Mouse (Mus musculus) macrophage (primary cell): ENCODE data around the gene Ube2cbp. TPM values are rescaled to one million over a fixed set of nuclear protein-coding genes. Genes with fewer than 3 reads are reported as not detected.

Experiments
- H3K27ac ChIP-seq: fragments of 350-480 bp; formaldehyde crosslinking; 2 replicates; pipeline ENCODE4 v1.9.0; 2021
- H3K36me3 ChIP-seq: fragments of 350-480 bp; formaldehyde crosslinking; 2 replicates; pipeline ENCODE4 v1.9.0; 2021; ENCODE audit errors: inconsistent target
- H3K4me3 ChIP-seq: fragments of 350-480 bp; formaldehyde crosslinking; 2 replicates; pipeline ENCODE4 v1.9.0; 2021; ENCODE audit errors: inconsistent target
- H3K79me2 ChIP-seq: fragments of 350-480 bp; formaldehyde crosslinking; 2 replicates; pipeline ENCODE4 v1.9.0; 2021; ENCODE audit errors: inconsistent target
- WGBS: methylation state at CpG from one replicate; pipeline ENCODE4 v1.1.7; 2026; ENCODE audit warnings: inconsistent platforms; ENCODE audit not compliant: missing documents; 5-methylcytosine and 5-hydroxymethylcytosine counted together
- polyA plus RNA-seq: library from polyadenylated mRNA; stranded (reverse); fragments of 250-400 nt; gene quantifications from 3 replicates; pipeline ENCODE4 v1.2.4, GENCODE M21; 2018; ENCODE audit warnings: inconsistent platforms

The Ube2cbp gene
- polyA plus RNA-seq, 1 experiment from 2014 or later: not detected

GRCm38 (mm10) chr9:86319516-86320140 lies 145.1 kb downstream of the Ube2cbp start:
- no peaks in the 10 kb centered on the region for H3K36me3 ChIP-seq
- WGBS: 88% methylated on average over 6 of the region's 6 CpGs
- no peaks in the 10 kb centered on the region for H3K79me2 ChIP-seq

DNA sequence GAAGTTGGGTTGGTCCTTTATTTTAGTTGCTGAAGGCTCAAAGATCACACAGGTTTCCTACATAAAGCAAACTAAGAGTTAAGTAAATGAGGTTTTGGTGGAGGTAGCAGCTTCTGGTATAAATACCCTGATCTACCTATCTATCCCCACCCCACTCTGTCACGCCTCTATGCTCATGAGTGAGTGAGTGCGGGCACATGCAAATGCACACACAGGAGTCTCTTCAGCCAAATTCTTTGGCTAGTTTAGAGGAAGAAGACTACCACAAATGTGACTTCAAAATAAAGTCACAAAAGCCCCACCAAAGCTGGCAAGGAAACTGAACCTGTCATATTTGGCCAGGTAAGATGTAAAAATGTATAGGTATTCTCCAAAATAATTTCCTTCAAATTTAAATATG lies 149.1 kb downstream of the Ube2cbp start:
- WGBS: 91% methylated on average over 2 of the region's 2 CpGs
- no peak overlapping the region for H3K4me3 ChIP-seq
- H3K27ac ChIP-seq: no peak overlapping the region
- no peaks in the 10 kb centered on the region for H3K36me3 ChIP-seq
- no peaks in the 10 kb centered on the region for H3K79me2 ChIP-seq

More at GRCm38 (mm10) chr9:86319516-86320140, 145.1 kb downstream of the Ube2cbp start:
- Histone ChIP-seq H3K4me3 (no peak overlapping the region), H3K27ac (no peak overlapping the region)

GRCm38 (mm10) chr9:86308616-86309015 lies 156.1 kb downstream of the Ube2cbp start:
- WGBS: 23% methylated on average over 4 of the region's 4 CpGs
- no peaks in the 10 kb centered on the region for H3K79me2 ChIP-seq
- H3K36me3 ChIP-seq: no peaks in the 10 kb centered on the region
- no peak overlapping the region for H3K4me3 ChIP-seq
- no peak overlapping the region for H3K27ac ChIP-seq

DNA sequence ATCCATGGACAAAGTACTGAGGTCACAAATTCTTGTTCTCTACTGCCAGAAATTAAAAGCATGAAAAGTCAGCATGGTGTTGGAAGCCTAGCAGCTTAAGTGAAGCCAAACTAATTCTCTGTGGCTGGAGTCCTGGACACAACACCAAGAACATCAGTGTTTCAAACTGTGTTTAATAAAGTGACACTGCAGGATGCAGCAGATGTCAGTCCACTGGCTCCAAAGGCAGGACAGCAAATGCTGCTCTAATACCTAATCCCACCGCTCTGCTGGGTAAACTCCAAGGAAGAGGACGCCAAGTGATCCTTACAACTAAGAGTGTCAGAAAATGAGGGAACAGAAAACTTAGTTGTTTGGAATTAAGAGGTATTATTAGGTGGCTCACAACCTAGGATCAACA lies 158.2 kb downstream of the Ube2cbp start:
- H3K36me3 ChIP-seq: no peaks in the 10 kb centered on the region
- WGBS: 97% methylated on average over 2 of the region's 2 CpGs
- no peaks in the 10 kb centered on the region for H3K79me2 ChIP-seq
- H3K27ac ChIP-seq: no peak overlapping the region
- H3K4me3 ChIP-seq: no peak overlapping the region

DNA sequence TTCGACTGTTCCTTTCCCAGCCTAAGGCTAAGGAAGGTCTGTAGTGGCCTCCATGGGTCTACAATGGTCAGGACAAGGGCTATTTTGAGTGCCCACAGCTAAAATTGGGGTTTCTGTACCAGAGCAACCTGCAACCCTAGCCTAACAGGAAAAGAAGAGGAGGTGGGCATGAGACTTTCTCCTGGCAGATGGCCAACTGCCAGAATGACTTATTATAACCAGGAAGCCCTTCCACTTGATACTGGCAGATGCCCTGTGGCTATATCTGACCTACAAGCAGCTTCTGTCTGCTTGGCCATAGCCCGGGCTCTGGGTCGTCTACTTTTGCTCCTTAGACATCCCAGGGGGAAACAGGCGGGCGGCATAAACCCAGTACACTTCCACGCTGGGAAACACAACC lies 163.3 kb downstream of the Ube2cbp start:
- Histone ChIP-seq H3K4me3 (no peak overlapping the region), H3K27ac (no peak overlapping the region), H3K79me2 (no peaks in the 10 kb centered on the region), H3K36me3 (no peaks in the 10 kb centered on the region)
- 59% methylated on average over 6 of the region's 6 CpGs for WGBS

DNA sequence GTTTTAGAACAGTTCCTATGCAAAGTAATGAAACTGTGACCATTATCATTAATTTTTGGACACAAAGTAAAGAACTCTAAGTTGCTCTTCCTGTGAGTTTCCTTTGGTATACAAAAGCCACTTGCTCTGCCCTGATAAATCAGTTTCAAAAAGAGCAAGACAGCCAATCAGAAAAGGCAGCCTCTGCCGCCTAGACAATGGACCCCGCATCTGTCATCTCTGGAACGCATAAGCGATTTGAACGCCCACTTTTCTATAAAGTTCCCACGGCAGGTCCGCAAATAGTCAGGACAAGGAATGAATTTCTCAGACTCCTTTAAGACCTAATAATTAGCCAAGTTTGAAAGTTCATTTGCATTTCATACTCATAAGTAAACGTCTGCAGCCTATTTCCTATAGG lies 166.2 kb downstream of the Ube2cbp start:
- Histone ChIP-seq H3K79me2 (no peaks in the 10 kb centered on the region), H3K36me3 (no peaks in the 10 kb centered on the region), H3K4me3 (no peak overlapping the region), H3K27ac (no peak overlapping the region)
- 69% methylated on average over 8 of the region's 8 CpGs for WGBS

- 53% methylated on average over 5 of the region's 5 CpGs for WGBS
- no peaks in the 10 kb centered on the region for H3K79me2 ChIP-seq
- no peak overlapping the region for H3K4me3 ChIP-seq
- H3K27ac ChIP-seq: no peak overlapping the region
- no peaks in the 10 kb centered on the region for H3K36me3 ChIP-seq
Measured at GRCm38 (mm10) chr9:86298131-86298530, 166.6 kb downstream of the Ube2cbp start.

DNA sequence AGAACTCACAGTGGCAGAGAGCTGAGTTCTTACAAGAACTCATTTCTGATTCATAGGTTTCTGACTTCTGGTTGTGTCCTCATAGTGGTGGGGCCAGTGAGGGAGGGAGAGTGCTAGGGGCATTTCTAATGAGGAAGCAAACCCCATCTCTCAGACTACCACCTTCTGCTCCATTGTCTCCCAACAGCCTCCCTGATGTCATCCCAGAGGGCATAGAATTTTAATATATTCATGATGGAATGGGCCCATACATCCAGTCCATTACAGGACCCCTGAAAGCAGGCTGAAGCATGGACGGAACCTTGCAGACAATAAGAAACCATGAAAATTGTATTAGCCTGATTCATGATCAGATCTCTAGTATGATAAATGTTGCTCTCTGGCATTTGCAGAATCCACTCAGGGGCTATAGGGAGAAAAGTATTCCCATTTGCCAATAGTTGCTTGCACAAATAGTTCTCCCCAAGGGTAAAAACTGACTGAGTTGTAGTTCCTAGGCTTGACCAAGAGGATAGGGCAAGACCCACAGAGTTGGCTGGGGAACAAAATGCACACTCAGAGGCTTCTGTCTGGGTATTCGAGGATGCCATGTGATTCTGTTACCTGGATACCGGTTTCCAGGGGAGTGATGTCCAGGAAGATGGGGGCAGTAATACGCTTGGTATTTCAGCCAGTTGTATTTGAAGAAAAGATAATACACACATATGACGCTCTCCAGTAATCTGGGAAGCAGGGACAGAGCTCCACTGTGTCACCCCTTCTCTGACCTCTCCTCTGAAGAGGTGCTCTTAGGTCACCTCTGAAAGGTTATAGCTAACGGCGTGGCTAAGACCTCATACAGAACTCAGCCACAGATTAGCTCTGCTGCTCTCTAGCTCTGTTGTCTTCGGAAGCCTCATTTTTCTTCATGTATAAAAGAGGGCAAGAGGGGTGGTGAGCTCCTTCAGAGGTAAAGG lies 167.8 kb downstream of the Ube2cbp start:
- Histone ChIP-seq H3K4me3 (no peak overlapping the region), H3K27ac (no peak overlapping the region), H3K79me2 (no peaks in the 10 kb centered on the region), H3K36me3 (no peaks in the 10 kb centered on the region)
- WGBS: 95% methylated on average over 8 of the region's 8 CpGs

DNA sequence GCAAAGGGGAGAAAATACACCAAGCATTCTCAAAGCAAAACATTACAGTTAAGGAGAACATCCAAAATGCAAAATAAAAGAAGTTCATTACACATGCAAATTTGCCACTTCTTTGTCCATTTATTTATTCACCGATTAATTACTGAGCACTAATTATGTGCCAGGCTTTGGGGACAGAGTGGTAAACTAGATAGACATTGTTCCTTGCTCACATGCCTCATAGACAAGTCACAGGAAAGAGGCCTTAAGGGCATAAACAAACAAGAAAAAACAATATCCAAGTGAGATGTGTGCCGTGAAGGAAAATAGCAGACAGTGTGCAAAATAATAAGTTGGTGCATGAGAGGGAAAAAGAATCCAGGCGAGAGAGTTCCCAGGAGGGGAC lies 177.2 kb downstream of the Ube2cbp start:
- H3K36me3 ChIP-seq: no peaks in the 10 kb centered on the region
- H3K4me3 ChIP-seq: no peak overlapping the region
- 67% methylated on average over 3 of the region's 3 CpGs for WGBS
- no peaks in the 10 kb centered on the region for H3K79me2 ChIP-seq
- no peak overlapping the region for H3K27ac ChIP-seq

GRCm38 (mm10) chr9:86286830-86287569 lies 177.8 kb downstream of the Ube2cbp start:
- Histone ChIP-seq H3K79me2 (no peaks in the 10 kb centered on the region), H3K36me3 (no peaks in the 10 kb centered on the region), H3K4me3 (no peak overlapping the region), H3K27ac (no peak overlapping the region)
- 100% methylated on average over 2 of the region's 2 CpGs for WGBS

GRCm38 (mm10) chr9:86282555-86282954 lies 182.2 kb downstream of the Ube2cbp start:
- Histone ChIP-seq H3K79me2 (no peaks in the 10 kb centered on the region), H3K27ac (no peak overlapping the region), H3K4me3 (no peak overlapping the region), H3K36me3 (no peaks in the 10 kb centered on the region)
- 48% methylated on average over 5 of the region's 5 CpGs for WGBS

DNA sequence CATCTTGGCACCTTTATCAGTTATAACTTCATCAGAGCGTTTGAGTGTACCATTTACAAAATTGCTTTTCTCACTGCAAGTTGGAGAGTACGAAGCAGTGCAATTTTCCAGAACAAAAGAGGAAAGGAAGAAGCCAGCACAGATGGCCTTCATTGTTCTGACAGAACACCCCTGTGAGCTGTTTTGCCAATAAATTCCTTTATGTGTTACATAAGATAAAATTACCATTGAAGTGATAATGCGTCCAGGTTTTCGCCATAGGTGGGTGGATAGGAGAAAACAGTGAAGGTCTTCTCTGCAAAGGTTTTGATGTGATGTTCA lies 183.6 kb downstream of the Ube2cbp start:
- no peaks in the 10 kb centered on the region for H3K36me3 ChIP-seq
- no peak overlapping the region for H3K4me3 ChIP-seq
- no peak overlapping the region for H3K27ac ChIP-seq
- WGBS: 98% methylated on average over 4 of the region's 4 CpGs
- H3K79me2 ChIP-seq: no peaks in the 10 kb centered on the region

GRCm38 (mm10) chr9:86280461-86281146 lies 184.1 kb downstream of the Ube2cbp start:
- no peaks in the 10 kb centered on the region for H3K36me3 ChIP-seq
- H3K79me2 ChIP-seq: no peaks in the 10 kb centered on the region
- no peak overlapping the region for H3K27ac ChIP-seq
- 93% methylated on average over 10 of the region's 10 CpGs for WGBS
- no peak overlapping the region for H3K4me3 ChIP-seq

- Histone ChIP-seq H3K36me3 (no peaks in the 10 kb centered on the region), H3K27ac (no peak overlapping the region), H3K79me2 (no peaks in the 10 kb centered on the region), H3K4me3 (no peak overlapping the region)
- WGBS: 98% methylated on average over 5 of the region's 5 CpGs
Measured at GRCm38 (mm10) chr9:86269541-86269940, 195.2 kb downstream of the Ube2cbp start.
